Mouse (Mus musculus) lung, adult 2 months (tissue): Measurements from ENCODE around the gene Zp2.

Source experiments
- CTCF ChIP-seq: fragments of 200-500 bp; IDR thresholded peaks from 2 replicates; pipeline ENCODE4 v1.5.1; 2011; ENCODE audit warnings: mild to moderate bottlenecking, low read length, control low read depth; ENCODE audit not compliant: insufficient read depth
- POLR2A ChIP-seq: fragments of 200-500 bp; IDR thresholded peaks from 2 replicates; pipeline ENCODE4 v1.6.1; 2011; ENCODE audit warnings: low read depth, mild to moderate bottlenecking, control low read depth, low read length, borderline replicate concordance; ENCODE audit errors: extremely low read depth

GRCm38 (mm10) chr7:120150898-120151297 is 5.8 kb upstream of the Zp2 start:
- TF ChIP-seq CTCF = no peak
- no peak for TF ChIP-seq POLR2A
